Mouse (Mus musculus) lung, postnatal 0 days (tissue): ENCODE results near the gene Dhx16. TPM values are rescaled to one million over a fixed set of nuclear protein-coding genes. Genes with fewer than 3 reads are reported as not detected.
A peak's percentile ranks its signal among the peaks of the same experiment; 100 is the strongest.

Experiments
- ATAC-seq: fragments of 200-750 bp; cut with Nextera tagmentation; 2 replicates; pipeline ENCODE4 v1.8.0; 2017; ENCODE audit warnings: moderate library complexity
- DNase-seq: peaks from one replicate; pipeline ENCODE4 v3.0.0-alpha.2; 2016; ENCODE audit warnings: low spot score
- H3K27ac ChIP-seq: fragments of 300-500 bp; sonication (generic); 2 replicates; pipeline ENCODE4 v1.5.1; 2014; ENCODE audit warnings: antibody characterized with exemption, mild to moderate bottlenecking, low read length, mixed read lengths
- H3K27me3 ChIP-seq: fragments of 300-500 bp; sonication (generic); replicated peaks from 2 replicates; pipeline ENCODE4 v1.6.1; 2014; ENCODE audit warnings: low read length, mixed read lengths; ENCODE audit not compliant: insufficient read depth
- H3K36me3 ChIP-seq: fragments of 300-500 bp; sonication (generic); 2 replicates; pipeline ENCODE4 v1.6.1; 2014; ENCODE audit warnings: low read length, mixed read lengths; ENCODE audit not compliant: insufficient read depth
- H3K4me1 ChIP-seq: fragments of 300-500 bp; sonication (generic); 2 replicates; pipeline ENCODE4 v1.6.1; 2014; ENCODE audit warnings: antibody characterized with exemption, low read depth, low read length, mixed read lengths; ENCODE audit not compliant: insufficient read depth
- H3K4me2 ChIP-seq: fragments of 300-500 bp; sonication (generic); replicated peaks from 2 replicates; pipeline ENCODE4 v1.6.1; 2014; ENCODE audit warnings: low read depth, mild to moderate bottlenecking, low read length, moderate library complexity, mixed read lengths
- H3K4me3 ChIP-seq: fragments of 300-500 bp; sonication (generic); 2 replicates; pipeline ENCODE4 v1.5.1; 2014; ENCODE audit warnings: low read depth, low read length
- H3K9ac ChIP-seq: fragments of 300-500 bp; sonication (generic); replicated peaks from 2 replicates; pipeline ENCODE4 v1.6.1; 2014; ENCODE audit warnings: low read depth, mild to moderate bottlenecking
- H3K9me3 ChIP-seq: fragments of 300-500 bp; sonication (generic); 2 replicates; pipeline ENCODE4 v1.6.1; 2016; ENCODE audit warnings: low read length, mixed read lengths
- CTCF ChIP-seq: IDR thresholded peaks from 2 replicates; pipeline ENCODE4 v1.5.1; 2016; ENCODE audit warnings: antibody characterized with exemption, mild to moderate bottlenecking
- EP300 ChIP-seq: IDR thresholded peaks from 2 replicates; pipeline ENCODE4 v1.6.1; 2016; ENCODE audit warnings: antibody characterized with exemption, mild to moderate bottlenecking, control low read depth
- WGBS: fragments of 180-500 bp; shearing (Covaris S2); extraction: QIAGEN DNeasy Blood & Tissue Kit; methylation state at CpG from one replicate; pipeline ENCODE4 v1.1.7; 2014; 5-methylcytosine and 5-hydroxymethylcytosine counted together
- polyA plus RNA-seq: library from polyadenylated mRNA; unstranded; fragments of >200 nt; fragmentation: Nextera tagmentation; extraction: Ambion mirVana; gene quantifications from 2 replicates; pipeline ENCODE4 v1.2.1, GENCODE M21; 2015

Gene Dhx16
- polyA plus RNA-seq, 1 experiment from 2014 or later = 22.3 TPM

DNA sequence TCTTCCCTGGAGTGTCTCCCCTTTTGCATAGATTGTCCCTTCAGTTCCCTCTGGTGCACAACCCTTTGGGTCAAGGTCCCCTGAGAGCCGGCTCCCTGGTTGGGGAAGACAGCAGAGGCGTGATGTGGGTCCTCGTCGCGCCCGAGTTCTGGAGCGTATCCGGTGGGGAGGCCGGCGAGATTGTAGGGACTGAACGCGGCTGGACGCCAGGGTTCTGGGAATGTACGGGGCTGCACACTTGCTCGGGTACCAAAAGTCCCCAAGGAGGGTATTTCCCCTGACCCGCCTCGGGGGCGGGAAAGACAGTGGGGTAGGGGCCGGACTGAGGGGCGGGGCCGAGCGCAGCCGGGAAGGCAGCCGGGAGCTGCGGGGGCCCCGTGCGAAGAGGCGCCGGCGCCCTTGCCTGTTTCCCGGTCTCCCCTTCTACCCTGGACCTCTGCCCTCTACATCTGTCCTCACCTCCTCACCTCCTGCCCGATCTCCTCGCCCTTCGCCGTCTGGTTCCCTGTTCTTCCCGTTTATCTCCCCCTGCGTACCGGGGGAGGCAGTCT, 13.3 kb upstream of the Dhx16 start:
- DNase-seq (peak; percentile 68), ATAC-seq (peak; percentile 18)

DNA sequence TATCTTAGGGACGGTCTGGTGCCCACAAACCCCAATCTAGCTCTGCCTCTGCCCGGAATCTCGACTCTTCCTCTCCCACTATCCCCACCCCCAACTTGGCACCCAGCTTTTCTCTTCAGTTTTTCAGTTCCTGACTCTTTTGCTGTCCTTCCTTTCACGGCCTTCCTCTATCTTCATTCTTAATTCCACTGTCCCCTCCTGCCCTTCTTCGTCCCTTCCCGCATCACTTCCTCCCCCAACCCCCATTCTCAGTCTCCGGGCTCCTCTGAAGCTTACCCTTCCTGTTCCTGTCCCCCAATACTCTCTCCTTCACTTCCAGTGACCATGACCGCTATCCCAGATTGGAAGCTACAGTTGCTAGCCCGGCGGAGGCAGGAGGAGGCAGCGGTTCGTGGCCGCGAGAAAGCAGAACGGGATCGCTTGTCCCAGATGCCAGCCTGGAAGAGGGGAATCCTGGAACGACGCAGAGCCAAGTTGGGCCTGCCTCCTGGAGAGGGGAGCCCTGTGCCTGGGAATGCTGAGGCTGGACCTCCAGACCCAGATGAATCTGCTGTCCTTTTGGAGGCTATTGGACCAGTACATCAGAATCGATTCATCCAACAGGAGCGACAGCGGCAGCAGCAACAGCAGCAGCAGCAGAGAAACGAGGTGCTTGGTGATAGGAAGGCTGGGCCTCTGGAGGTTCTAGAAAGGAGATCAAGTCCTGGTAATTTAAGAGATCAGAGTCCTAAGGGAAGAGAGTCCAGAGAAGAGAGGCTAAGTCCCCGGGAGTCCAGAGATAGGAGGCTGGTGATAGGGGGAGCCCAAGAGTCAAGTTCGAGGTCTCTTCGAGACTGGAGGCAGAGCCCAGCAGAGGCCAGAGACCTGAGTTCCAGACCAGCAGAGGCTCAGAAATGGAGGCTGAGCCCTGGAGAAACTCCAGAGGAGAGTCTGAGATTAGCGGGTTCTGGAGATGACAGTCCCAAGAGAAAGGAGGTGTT, 12.4 kb upstream of the Dhx16 start:
- 7% methylated on average over 26 of the region's 26 CpGs for WGBS

More for the DNA sequence above, 13.3 kb upstream of the Dhx16 start:
- peak overlapping the region; percentile 88 for H3K4me2 ChIP-seq
- H3K9me3 ChIP-seq = no peaks in the 10 kb centered on the region
- H3K27ac ChIP-seq = peak overlapping the region; percentile 90
- peak; percentile 27; the same call in 1 of the 2 replicates for TF ChIP-seq EP300
- no peak for TF ChIP-seq CTCF
- H3K4me1 ChIP-seq = peaks cover 2% of the 10 kb centered on the region; the same call in 1 of the 2 replicates
- H3K9ac ChIP-seq = peak overlapping the region; percentile 68
- peak overlapping the region; percentile 51 for H3K4me3 ChIP-seq
- H3K36me3 ChIP-seq = no peaks in the 10 kb centered on the region
- WGBS = under 1% methylated on average over 20 of the region's 38 CpGs
- H3K27me3 ChIP-seq = no peaks in the 10 kb centered on the region

DNA sequence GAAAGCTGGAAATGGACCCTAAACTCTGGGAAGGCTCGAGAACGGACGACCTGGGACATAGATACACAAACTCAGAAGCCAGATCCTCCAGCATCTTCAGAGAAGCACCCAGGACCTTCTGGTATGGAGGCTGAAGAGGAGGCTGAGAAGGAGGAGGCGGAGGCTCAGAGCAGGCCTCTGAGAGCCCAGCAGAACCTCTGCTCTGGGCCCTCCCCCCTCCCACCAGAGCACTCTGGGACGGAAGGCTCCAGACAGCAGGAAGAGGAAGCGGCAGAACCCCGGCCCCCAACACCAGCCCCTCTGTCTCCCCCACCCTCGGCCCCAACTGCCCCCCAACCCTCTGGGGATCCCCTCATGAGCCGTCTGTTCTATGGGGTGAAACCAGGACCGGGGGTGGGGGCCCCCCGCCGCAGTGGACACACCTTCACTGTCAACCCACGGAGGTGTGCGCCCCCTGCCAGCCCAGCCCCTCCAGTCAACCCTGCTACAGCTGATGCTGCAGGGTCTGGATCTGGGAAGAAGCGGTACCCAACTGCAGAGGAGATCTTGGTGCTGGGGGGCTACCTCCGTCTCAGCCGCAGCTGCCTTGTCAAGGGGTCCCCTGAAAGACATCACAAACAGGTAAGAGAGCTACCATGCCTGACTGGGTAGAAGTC, 11.3 kb upstream of the Dhx16 start:
- Histone ChIP-seq H3K36me3 (no peaks in the 10 kb centered on the region), H3K9me3 (no peaks in the 10 kb centered on the region), H3K27ac (peak overlapping the region; percentile 90), H3K27me3 (no peaks in the 10 kb centered on the region), H3K4me3 (peak overlapping the region; percentile 51), H3K9ac (peak overlapping the region; percentile 68), H3K4me2 (peak overlapping the region; percentile 88), H3K4me1 (peaks cover 2% of the 10 kb centered on the region; the same call in 1 of the 2 replicates)
- TF ChIP-seq EP300 = no peak
- no peak; the same call in 1 of the 2 replicates for TF ChIP-seq CTCF
- ATAC-seq (no peak), DNase-seq (peak; percentile 46)
- 21% methylated on average over 16 of the region's 17 CpGs for WGBS

More for the DNA sequence above, 12.4 kb upstream of the Dhx16 start:
- no peaks in the 10 kb centered on the region for H3K9me3 ChIP-seq
- DNase-seq = peak; percentile 41
- ATAC-seq = no peak
- no peaks in the 10 kb centered on the region for H3K36me3 ChIP-seq
- H3K27me3 ChIP-seq = no peaks in the 10 kb centered on the region
- peak overlapping the region; percentile 90 for H3K27ac ChIP-seq
- TF ChIP-seq EP300 (no peak), CTCF (peak; percentile 50)
- peak overlapping the region; percentile 88 for H3K4me2 ChIP-seq
- peak overlapping the region; percentile 68 for H3K9ac ChIP-seq
- peaks cover 2% of the 10 kb centered on the region; the same call in 1 of the 2 replicates for H3K4me1 ChIP-seq
- peak overlapping the region; percentile 51 for H3K4me3 ChIP-seq

DNA sequence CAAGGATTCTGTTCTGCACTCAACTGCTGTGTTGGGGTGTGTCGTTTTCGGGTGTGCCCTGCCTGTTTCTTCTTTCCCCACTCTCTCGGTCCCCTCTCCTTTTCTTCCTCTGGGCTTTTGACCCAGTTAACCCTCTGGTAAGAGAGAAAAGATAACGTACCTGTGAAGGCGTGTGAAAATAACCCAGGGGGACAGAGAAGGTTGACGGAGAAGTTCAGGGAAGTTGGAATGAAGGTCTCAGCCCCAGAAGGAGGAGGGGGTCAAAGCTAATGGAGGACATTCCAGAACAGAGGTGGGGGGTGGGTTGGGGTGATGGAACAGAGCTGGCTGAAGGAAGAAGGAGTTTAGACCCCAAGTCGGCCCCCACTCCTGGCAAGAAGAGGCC, 10.7 kb upstream of the Dhx16 start:
- DNase-seq = no peak
- ATAC-seq = no peak

DNA sequence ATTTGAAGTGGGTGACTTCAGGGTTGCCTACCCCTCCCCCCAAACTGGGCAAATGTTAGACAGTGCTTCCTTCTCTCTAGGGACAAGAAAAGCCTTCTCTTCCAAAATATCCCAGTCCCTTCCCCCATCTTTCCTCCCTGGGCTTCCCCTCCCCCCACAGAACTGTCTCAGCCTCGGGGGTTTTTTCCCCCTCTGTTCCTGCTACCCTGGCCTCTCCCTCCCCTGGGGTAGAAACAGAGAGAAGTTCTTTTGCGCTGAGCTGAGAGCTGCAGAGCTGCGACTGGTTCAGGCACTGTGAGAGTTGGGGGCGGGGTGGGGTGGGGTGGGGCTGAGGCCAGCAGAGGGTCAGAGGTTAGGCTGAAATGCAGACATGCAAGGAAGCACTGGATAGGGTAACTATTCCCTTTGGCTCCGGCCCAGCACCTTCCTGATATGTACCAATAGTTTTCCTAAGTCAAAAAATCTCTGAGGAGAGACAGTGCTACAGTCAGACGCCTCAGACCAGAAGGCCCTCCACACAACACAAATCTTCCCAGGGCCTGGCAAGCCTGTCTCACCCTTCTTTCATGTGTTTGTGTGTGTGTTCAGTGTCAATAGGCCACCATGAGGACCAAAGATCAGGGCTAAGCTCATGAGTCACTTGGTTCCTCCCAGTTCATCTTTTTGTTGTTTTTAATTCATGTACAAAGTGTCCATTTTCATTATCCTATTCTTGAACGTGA, 10.1 kb upstream of the Dhx16 start:
- ATAC-seq (peak; percentile 21), DNase-seq (peak; percentile 76)
- WGBS = under 1% methylated on average over 7 of the region's 7 CpGs
- peaks cover 5% of the 10 kb centered on the region for H3K4me1 ChIP-seq
- peak overlapping the region; percentile 90 for H3K27ac ChIP-seq
- H3K4me2 ChIP-seq = peak overlapping the region; percentile 88
- peak overlapping the region; percentile 51 for H3K4me3 ChIP-seq
- no peaks in the 10 kb centered on the region for H3K36me3 ChIP-seq
- peak overlapping the region; percentile 68 for H3K9ac ChIP-seq
- H3K27me3 ChIP-seq = no peaks in the 10 kb centered on the region
- TF ChIP-seq CTCF (no peak), EP300 (peak; percentile 9; the same call in 1 of the 2 replicates)
- H3K9me3 ChIP-seq = no peaks in the 10 kb centered on the region

More for the DNA sequence above, 10.7 kb upstream of the Dhx16 start:
- no peaks in the 10 kb centered on the region for H3K27me3 ChIP-seq
- no peaks in the 10 kb centered on the region for H3K36me3 ChIP-seq
- peak overlapping the region; percentile 51 for H3K4me3 ChIP-seq
- peak overlapping the region; percentile 88 for H3K4me2 ChIP-seq
- no peaks in the 10 kb centered on the region for H3K9me3 ChIP-seq
- H3K9ac ChIP-seq = peak overlapping the region; percentile 68
- peaks cover 5% of the 10 kb centered on the region for H3K4me1 ChIP-seq
- WGBS = 6% methylated on average over 7 of the region's 7 CpGs
- TF ChIP-seq CTCF = no peak
- TF ChIP-seq EP300 = no peak
- H3K27ac ChIP-seq = peak overlapping the region; percentile 90
